ENCODE assay signal across 9 mouse cellular contexts in genomic region chr1:132881836-132882235, GRCm38 (mm10). TPM values are rescaled to one million over a fixed set of nuclear protein-coding genes. Genes with fewer than 3 reads are reported as not detected.
A peak's percentile ranks its signal among the peaks of the same experiment; 100 is the strongest.
DNase-seq lines count a peak whose midpoint lies in the region; ATAC-seq and TF ChIP-seq lines count a peak whose summit lies in the region.
"Had no signal": no experiment of that assay in that cellular context is flagged by ENCODE, and none has a peak within 500 bp of the region (broad histone marks: within the 10 kb centered on the region; RNA-seq: fewer than 3 reads in every experiment).

No protein-coding gene starts in this region.

- DNase-seq in kidney, postnatal 0 days (ENCODE audit: low spot score), result no peak
- DNase-seq in kidney, adult 9 months, result no peak
- DNase-seq in retina, embryonic 14.5 days (ENCODE audit: low spot score), result no peak
- DNase-seq in urinary bladder, postnatal 25 days (ENCODE audit: low spot score), result no peak
- no peak for DNase-seq in layer of hippocampus, postnatal 10 days (ENCODE audit: low spot score in 2 of 2)
- DNase-seq: gastrocnemius, adult 2 months had no signal

- no peaks in the 10 kb centered on the region for H3K9me3 ChIP-seq in kidney, postnatal 0 days (replicated peaks; ENCODE audit: low read length)
- no peaks in the 10 kb centered on the region for H3K9me3 ChIP-seq in embryonic facial prominence, embryonic 12.5 days
- H3K9me3 ChIP-seq in hindbrain, embryonic 13.5 days, result no peaks in the 10 kb centered on the region
- no peaks in the 10 kb centered on the region for H3K9me3 ChIP-seq in neural tube, embryonic 12.5 days

- H3K27me3 ChIP-seq in kidney, postnatal 0 days (ENCODE audit: insufficient read depth, low read length), result peaks cover 26% of the 10 kb centered on the region
- H3K27me3 ChIP-seq in embryonic facial prominence, embryonic 12.5 days, result peaks cover 71% of the 10 kb centered on the region
- H3K27me3 ChIP-seq in hindbrain, embryonic 13.5 days, result peaks cover 43% of the 10 kb centered on the region
- peaks cover 26% of the 10 kb centered on the region for H3K27me3 ChIP-seq in neural tube, embryonic 12.5 days (replicated peaks)

- no peak for TF ChIP-seq CTCF in kidney, postnatal 0 days (IDR thresholded peaks at IDR 0.05; ENCODE audit: low read depth)

- H3K4me2 ChIP-seq in kidney, postnatal 0 days (ENCODE audit: low read length), result peak overlapping the region; percentile 94; the same call in 1 of the 2 replicates
- H3K4me2 ChIP-seq in embryonic facial prominence, embryonic 12.5 days (replicated peaks), result peak overlapping the region; percentile 97
- H3K4me2 ChIP-seq in hindbrain, embryonic 13.5 days, result peak overlapping the region; percentile 96
- peak overlapping the region; percentile 96 for H3K4me2 ChIP-seq in neural tube, embryonic 12.5 days (replicated peaks)

- peak overlapping the region; percentile 52; the same call in 1 of the 2 replicates for H3K4me3 ChIP-seq in kidney, postnatal 0 days (replicated peaks; ENCODE audit: low read depth, low read length)
- peak overlapping the region; percentile 63 for H3K4me3 ChIP-seq in embryonic facial prominence, embryonic 12.5 days
- H3K4me3 ChIP-seq in hindbrain, embryonic 13.5 days, result peak overlapping the region; percentile 73
- peak overlapping the region; percentile 67 for H3K4me3 ChIP-seq in neural tube, embryonic 12.5 days

- peaks cover 10% of the 10 kb centered on the region; the same call in 1 of the 2 replicates for H3K4me1 ChIP-seq in kidney, postnatal 0 days (replicated peaks; ENCODE audit: insufficient read depth, low read length)
- H3K4me1 ChIP-seq in embryonic facial prominence, embryonic 12.5 days, result peaks cover 16% of the 10 kb centered on the region
- H3K4me1 ChIP-seq in hindbrain, embryonic 13.5 days (replicated peaks), result peaks cover 53% of the 10 kb centered on the region
- H3K4me1 ChIP-seq in neural tube, embryonic 12.5 days, result peaks cover 29% of the 10 kb centered on the region

- H3K36me3 ChIP-seq in kidney, postnatal 0 days (ENCODE audit: insufficient read depth, low read length), result no peaks in the 10 kb centered on the region
- H3K36me3 ChIP-seq in embryonic facial prominence, embryonic 12.5 days, result no peaks in the 10 kb centered on the region
- H3K36me3 ChIP-seq in hindbrain, embryonic 13.5 days, result no peaks in the 10 kb centered on the region
- H3K36me3 ChIP-seq in neural tube, embryonic 12.5 days, result no peaks in the 10 kb centered on the region

- no peak overlapping the region for H3K9ac ChIP-seq in kidney, postnatal 0 days (ENCODE audit: low read depth, low read length)
- no peak overlapping the region for H3K9ac ChIP-seq in embryonic facial prominence, embryonic 12.5 days
- peak overlapping the region; percentile 89 for H3K9ac ChIP-seq in hindbrain, embryonic 13.5 days
- peak overlapping the region; percentile 74 for H3K9ac ChIP-seq in neural tube, embryonic 12.5 days

- no peak for ATAC-seq in kidney, postnatal 0 days (replicated peaks; ENCODE audit: low FRiP score, low read depth)
- ATAC-seq in embryonic facial prominence, embryonic 12.5 days (ENCODE audit: insufficient number of reproducible peaks, insufficient read depth, low FRiP score, low TSS enrichment), result no peak
- peak; percentile 8; the same call in 1 of the 2 replicates for ATAC-seq in hindbrain, embryonic 13.5 days (ENCODE audit: low FRiP score)
- ATAC-seq in neural tube, embryonic 12.5 days (ENCODE audit: low FRiP score, low read depth), result no peak

- 54% methylated on average over 9 of the region's 9 CpGs for WGBS in kidney, postnatal 0 days
- WGBS in embryonic facial prominence, embryonic 12.5 days, result 36% methylated on average over 9 of the region's 9 CpGs
- 36% methylated on average over 9 of the region's 9 CpGs for WGBS in hindbrain, embryonic 13.5 days
- WGBS in neural tube, embryonic 12.5 days, result 43% methylated on average over 9 of the region's 9 CpGs

- no peak overlapping the region for H3K27ac ChIP-seq in kidney, postnatal 0 days
- no peak overlapping the region for H3K27ac ChIP-seq in embryonic facial prominence, embryonic 12.5 days
- H3K27ac ChIP-seq in hindbrain, embryonic 13.5 days, result peak overlapping the region; percentile 86
- H3K27ac ChIP-seq in neural tube, embryonic 12.5 days, result no peak overlapping the region
- H3K27ac ChIP-seq: gastrocnemius, adult 2 months had no signal

RNA-seq across cellular contexts. Expression of gene Lrrn2, which starts 1.8 kb away (rescaled TPM):
- polyA plus RNA-seq in kidney, postnatal 0 days (2015; fragmentation: Nextera tagmentation; extraction: Ambion mirVana), result 3.3 TPM in 2 replicates
- 6.6 and 6.9 TPM in 2 replicates for polyA plus RNA-seq in embryonic facial prominence, embryonic 12.5 days (2016; fragmentation: Nextera tagmentation; extraction: Ambion mirVana)
- 27.2 and 28.5 TPM in 2 replicates for polyA plus RNA-seq in hindbrain, embryonic 13.5 days (2015; fragmentation: Nextera tagmentation; extraction: Ambion mirVana)
- polyA plus RNA-seq in neural tube, embryonic 12.5 days (2016; fragmentation: Nextera tagmentation; extraction: Ambion mirVana), result 18.3 and 19.7 TPM in 2 replicates
- 100 to 1,000 TPM; 168 to 185 TPM for total RNA-seq in layer of hippocampus, postnatal 10 days (2021)

Comparison
In these comparisons a context has a peak if more than half of its experiments do, and no peak if none do; other contexts are left out.
1. H3K9ac ChIP-seq: peak in hindbrain, embryonic 13.5 days (single experiment) and neural tube, embryonic 12.5 days (single experiment); none in kidney, postnatal 0 days (single experiment) and embryonic facial prominence, embryonic 12.5 days (single experiment).
2. Peak in every context shown above with its lines, with median percentiles within 50 percentile points of each other: H3K4me2 ChIP-seq and H3K4me3 ChIP-seq.